Mouse (Mus musculus) hindbrain, embryonic 12.5 days (tissue): ENCODE results near the gene Ppp1r21. TPM values are rescaled to one million over a fixed set of nuclear protein-coding genes. Genes with fewer than 3 reads are reported as not detected.

Experiments used
- ATAC-seq: fragments of 200-750 bp; cut with Nextera tagmentation; 2 replicates; pipeline ENCODE4 v1.8.0; 2017; ENCODE audit warnings: moderate TSS enrichment; ENCODE audit not compliant: low FRiP score
- H3K27ac ChIP-seq: fragments of 300-500 bp; sonication (generic); 2 replicates; pipeline ENCODE4 v1.5.1; 2016; ENCODE audit warnings: mild to moderate bottlenecking
- H3K27me3 ChIP-seq: fragments of 300-500 bp; sonication (generic); 2 replicates; pipeline ENCODE4 v1.6.1; 2016; ENCODE audit warnings: mild to moderate bottlenecking
- H3K36me3 ChIP-seq: fragments of 300-500 bp; sonication (generic); 2 replicates; pipeline ENCODE4 v1.6.1; 2016; ENCODE audit warnings: mild to moderate bottlenecking
- H3K4me1 ChIP-seq: fragments of 300-500 bp; sonication (generic); 2 replicates; pipeline ENCODE4 v1.6.1; 2016
- H3K4me2 ChIP-seq: fragments of 300-500 bp; sonication (generic); replicated peaks from 2 replicates; pipeline ENCODE4 v1.6.1; 2016; ENCODE audit warnings: mild to moderate bottlenecking
- H3K4me3 ChIP-seq: fragments of 300-500 bp; sonication (generic); 2 replicates; pipeline ENCODE4 v1.5.1; 2016; ENCODE audit warnings: mild to moderate bottlenecking
- H3K9ac ChIP-seq: fragments of 300-500 bp; sonication (generic); 2 replicates; pipeline ENCODE4 v1.6.1; 2016; ENCODE audit warnings: mild to moderate bottlenecking, moderate library complexity
- H3K9me3 ChIP-seq: fragments of 300-500 bp; sonication (generic); replicated peaks from 2 replicates; pipeline ENCODE4 v1.6.1; 2016; ENCODE audit warnings: mild to moderate bottlenecking
- WGBS: fragments of 180-500 bp; shearing (Covaris S2); methylation state at CpG from one replicate; pipeline ENCODE4 v1.1.7; 2016; 5-methylcytosine and 5-hydroxymethylcytosine counted together
- polyA plus RNA-seq: library from polyadenylated mRNA; unstranded; fragments of >200 nt; fragmentation: Nextera tagmentation; extraction: Ambion mirVana; gene quantifications from 2 replicates; pipeline ENCODE4 v1.2.1, GENCODE M21; 2016

Ppp1r21 gene
- polyA plus RNA-seq, 1 experiment from 2014 or later = 25.9 TPM

DNA sequence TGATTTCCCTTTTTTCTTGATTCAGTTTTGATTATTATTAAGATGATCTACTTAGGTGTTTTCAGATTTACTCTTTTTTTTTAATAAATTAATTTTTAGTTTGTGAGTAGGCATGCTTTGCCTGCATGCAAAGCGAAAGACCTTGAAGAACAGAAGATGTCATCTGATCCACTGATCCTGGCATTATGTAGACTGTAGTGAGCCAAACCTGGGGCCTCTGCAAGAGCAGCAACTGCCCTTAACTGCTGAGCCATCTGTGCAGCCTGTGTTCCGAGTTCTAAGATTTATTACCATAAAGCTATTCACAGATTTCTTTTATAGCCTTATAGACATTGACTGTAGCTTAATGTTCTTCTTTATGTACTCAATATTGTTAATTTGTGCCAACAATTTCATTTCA is 76.1 kb downstream of the Ppp1r21 start:
- WGBS = 85% methylated on average over 2 of the region's 2 CpGs
- no peak for ATAC-seq
- H3K27me3 ChIP-seq = no peaks in the 10 kb centered on the region
- H3K9me3 ChIP-seq = no peaks in the 10 kb centered on the region
- H3K4me3 ChIP-seq = no peak overlapping the region
- H3K27ac ChIP-seq = no peak overlapping the region
- H3K36me3 ChIP-seq = no peaks in the 10 kb centered on the region
- no peaks in the 10 kb centered on the region for H3K4me1 ChIP-seq
- no peak overlapping the region for H3K4me2 ChIP-seq
- no peak overlapping the region for H3K9ac ChIP-seq

DNA sequence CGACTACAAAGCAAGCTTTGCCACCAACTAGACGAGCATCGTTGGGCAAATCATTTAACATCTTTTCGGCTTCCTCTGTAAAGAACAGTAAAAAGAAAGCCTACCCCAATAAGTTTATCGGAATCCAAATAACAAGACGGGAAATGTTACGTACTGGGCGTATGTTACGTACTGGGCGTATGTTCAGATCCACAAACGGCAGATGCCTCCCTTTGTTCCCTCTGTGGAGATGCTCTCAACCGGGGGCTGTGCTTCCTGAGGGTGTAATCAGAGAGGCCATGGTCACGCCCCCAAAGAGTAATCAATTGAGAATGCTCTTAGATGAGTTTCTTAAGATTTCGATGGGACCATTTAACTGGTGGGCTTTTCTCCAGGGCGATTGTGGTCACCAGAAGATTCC is 79.4 kb downstream of the Ppp1r21 start:
- H3K9ac ChIP-seq = no peak overlapping the region
- no peak for ATAC-seq
- H3K27ac ChIP-seq = no peak overlapping the region
- no peaks in the 10 kb centered on the region for H3K27me3 ChIP-seq
- no peaks in the 10 kb centered on the region for H3K36me3 ChIP-seq
- H3K4me2 ChIP-seq = no peak overlapping the region
- no peaks in the 10 kb centered on the region for H3K9me3 ChIP-seq
- no peaks in the 10 kb centered on the region for H3K4me1 ChIP-seq
- H3K4me3 ChIP-seq = no peak overlapping the region
- 82% methylated on average over 15 of the region's 15 CpGs for WGBS

DNA sequence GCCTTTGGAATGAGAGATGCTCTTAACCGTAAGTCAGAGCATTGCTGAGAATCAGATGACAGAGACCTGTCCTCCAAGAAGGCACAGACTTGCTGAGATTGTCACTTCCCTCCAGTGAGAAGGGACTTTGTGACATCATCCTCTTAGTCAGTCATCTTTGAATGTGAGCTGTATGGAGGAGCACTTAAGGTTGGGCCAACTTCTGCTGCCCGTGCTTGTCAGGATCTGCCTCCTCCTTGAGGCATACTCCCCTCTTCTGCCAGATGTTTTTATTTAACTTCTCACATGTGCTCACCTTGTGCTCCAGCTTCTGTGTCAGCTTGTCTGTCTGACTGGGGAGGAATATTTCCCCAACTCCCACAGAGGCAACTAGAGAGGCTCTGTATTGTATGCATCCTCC is 81.1 kb downstream of the Ppp1r21 start:
- H3K9me3 ChIP-seq = no peaks in the 10 kb centered on the region
- no peak overlapping the region for H3K9ac ChIP-seq
- H3K36me3 ChIP-seq = no peaks in the 10 kb centered on the region
- 64% methylated on average over 2 of the region's 2 CpGs for WGBS
- H3K4me2 ChIP-seq = no peak overlapping the region
- no peaks in the 10 kb centered on the region for H3K27me3 ChIP-seq
- no peak overlapping the region for H3K27ac ChIP-seq
- no peak overlapping the region for H3K4me3 ChIP-seq
- ATAC-seq = no peak
- H3K4me1 ChIP-seq = no peaks in the 10 kb centered on the region

DNA sequence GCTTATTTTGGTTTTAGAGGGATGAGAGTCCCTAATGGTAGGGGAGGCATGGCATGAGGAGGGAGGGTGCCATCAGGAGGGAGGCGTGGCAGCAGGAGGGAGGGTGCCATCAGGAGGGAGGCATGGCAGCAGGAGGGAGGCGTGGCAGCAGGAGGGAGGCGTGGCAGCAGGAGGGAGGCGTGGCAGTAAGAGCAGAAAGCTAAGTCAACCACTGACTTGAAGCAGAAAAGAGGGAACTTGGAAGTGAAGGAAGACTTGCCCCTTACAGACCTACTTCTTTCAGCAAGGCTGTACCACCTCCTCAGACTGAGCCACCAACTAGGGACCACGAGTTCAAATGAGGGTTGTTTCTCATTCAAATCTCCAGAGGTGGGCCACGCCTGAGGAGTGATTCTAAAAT is 83.3 kb downstream of the Ppp1r21 start:
- no peaks in the 10 kb centered on the region for H3K4me1 ChIP-seq
- H3K27ac ChIP-seq = no peak overlapping the region
- no peaks in the 10 kb centered on the region for H3K27me3 ChIP-seq
- no peak overlapping the region for H3K4me3 ChIP-seq
- H3K9me3 ChIP-seq = no peaks in the 10 kb centered on the region
- H3K36me3 ChIP-seq = no peaks in the 10 kb centered on the region
- WGBS = 55% methylated on average over 6 of the region's 6 CpGs
- no peak overlapping the region for H3K4me2 ChIP-seq
- no peak for ATAC-seq
- H3K9ac ChIP-seq = no peak overlapping the region

DNA sequence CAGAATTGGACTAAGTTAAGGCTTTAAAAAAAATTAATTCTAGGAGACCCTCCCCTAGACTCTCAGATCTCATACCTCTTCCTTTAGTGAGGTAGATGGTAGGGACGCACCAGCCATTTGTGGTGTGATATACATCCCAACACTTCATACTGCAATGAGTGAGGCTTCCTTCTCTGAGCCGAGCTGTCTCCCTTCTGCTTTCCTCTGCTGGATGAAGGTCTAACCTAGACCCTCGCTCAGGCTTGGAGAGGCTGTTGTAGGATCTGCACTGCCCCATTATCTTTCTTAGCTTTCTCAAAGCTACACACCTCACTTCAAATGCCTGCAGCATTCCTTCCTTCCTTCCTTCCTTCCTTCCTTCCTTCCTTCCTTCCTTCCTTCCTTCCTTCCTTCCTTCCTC is 83.8 kb downstream of the Ppp1r21 start:
- Histone ChIP-seq H3K4me3 (no peak overlapping the region), H3K27me3 (no peaks in the 10 kb centered on the region), H3K4me2 (no peak overlapping the region), H3K9me3 (no peaks in the 10 kb centered on the region), H3K9ac (no peak overlapping the region), H3K27ac (no peak overlapping the region), H3K4me1 (no peaks in the 10 kb centered on the region), H3K36me3 (no peaks in the 10 kb centered on the region)
- 94% methylated on average over 3 of the region's 3 CpGs for WGBS
- ATAC-seq = no peak

DNA sequence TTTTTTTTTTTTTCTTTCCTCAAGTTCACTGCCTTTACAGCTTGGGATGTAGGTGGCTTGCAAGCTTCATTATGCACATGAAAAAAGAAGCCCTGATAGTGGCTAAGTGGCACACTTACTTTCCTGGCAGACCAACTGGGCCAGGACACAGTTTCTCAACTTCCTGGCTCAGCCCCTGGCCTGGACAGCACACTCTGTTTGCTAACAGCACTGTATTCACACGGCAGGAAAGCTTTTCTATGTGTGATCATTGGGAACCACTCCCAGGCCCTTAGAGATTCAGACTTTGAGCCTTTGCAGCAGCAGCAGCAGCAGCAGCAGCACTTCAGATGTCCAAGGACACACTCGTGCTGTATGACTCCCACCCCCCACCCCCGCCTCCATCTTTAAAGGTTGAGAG is 84.3 kb downstream of the Ppp1r21 start:
- WGBS = 70% methylated on average over 3 of the region's 3 CpGs
- no peak for ATAC-seq
- H3K9me3 ChIP-seq = no peaks in the 10 kb centered on the region
- H3K36me3 ChIP-seq = no peaks in the 10 kb centered on the region
- no peaks in the 10 kb centered on the region for H3K4me1 ChIP-seq
- H3K4me3 ChIP-seq = no peak overlapping the region
- H3K27me3 ChIP-seq = no peaks in the 10 kb centered on the region
- H3K9ac ChIP-seq = no peak overlapping the region
- no peak overlapping the region for H3K4me2 ChIP-seq
- H3K27ac ChIP-seq = no peak overlapping the region

DNA sequence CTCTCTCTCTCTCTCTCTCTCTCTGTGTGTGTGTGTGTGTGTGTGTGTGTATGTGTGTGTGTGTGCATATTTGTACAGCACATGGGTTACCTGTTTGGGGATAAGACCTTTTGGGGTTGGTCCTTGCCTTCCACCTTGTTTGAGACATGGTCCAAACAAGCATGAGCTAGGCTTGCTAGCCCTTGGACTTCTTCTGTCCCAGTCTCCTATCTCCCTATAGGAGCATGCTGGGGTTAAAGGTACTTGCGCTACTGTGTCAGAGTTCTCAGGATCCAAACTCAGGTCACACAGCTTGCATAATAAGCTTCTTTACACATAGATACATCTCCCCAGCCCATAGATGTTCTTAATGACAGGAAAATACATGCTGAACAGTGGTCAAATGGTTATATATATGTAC is 84.8 kb downstream of the Ppp1r21 start:
- no peaks in the 10 kb centered on the region for H3K4me1 ChIP-seq
- ATAC-seq = no peak
- no peaks in the 10 kb centered on the region for H3K36me3 ChIP-seq
- H3K27ac ChIP-seq = no peak overlapping the region
- WGBS = 93% methylated on average over 1 of the region's 1 CpGs
- no peaks in the 10 kb centered on the region for H3K27me3 ChIP-seq
- H3K4me2 ChIP-seq = no peak overlapping the region
- H3K4me3 ChIP-seq = no peak overlapping the region
- H3K9me3 ChIP-seq = no peaks in the 10 kb centered on the region
- H3K9ac ChIP-seq = no peak overlapping the region

DNA sequence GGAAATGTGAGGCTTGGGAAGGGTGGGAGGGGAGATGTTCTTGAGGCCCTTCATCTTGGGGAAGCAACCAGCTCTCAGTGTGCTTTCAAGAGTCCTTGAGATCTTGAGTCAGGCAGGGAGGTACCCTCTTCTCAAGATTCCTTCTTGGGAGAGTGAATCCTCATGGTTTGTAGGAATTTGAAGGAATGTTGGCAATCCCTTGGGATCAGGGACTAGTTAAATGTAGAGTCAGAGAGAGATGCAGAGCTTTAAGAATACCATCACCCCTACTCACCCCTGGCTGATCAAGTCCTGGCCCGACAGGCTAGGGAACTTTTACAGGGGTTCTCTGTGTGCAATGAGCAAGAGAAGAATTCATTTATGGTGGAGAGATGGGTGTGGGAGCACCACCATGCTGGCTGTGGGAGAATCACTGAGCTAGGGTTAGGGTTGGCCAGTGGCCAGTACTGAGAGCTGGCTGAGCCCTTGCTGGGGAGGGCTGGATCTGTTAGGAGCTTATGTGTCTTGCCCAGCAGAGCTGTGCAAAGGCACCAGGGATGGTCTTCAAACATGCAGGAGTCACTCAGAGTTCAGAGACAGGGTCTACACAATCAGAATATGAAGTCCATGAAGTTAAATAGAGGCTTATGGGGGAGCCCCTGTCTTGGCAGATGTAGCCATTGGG is 85.7 kb downstream of the Ppp1r21 start:
- Histone ChIP-seq H3K9ac (no peak overlapping the region), H3K4me1 (no peaks in the 10 kb centered on the region), H3K27ac (no peak overlapping the region), H3K36me3 (no peaks in the 10 kb centered on the region), H3K27me3 (no peaks in the 10 kb centered on the region), H3K9me3 (no peaks in the 10 kb centered on the region), H3K4me2 (no peak overlapping the region), H3K4me3 (no peak overlapping the region)
- 88% methylated on average over 1 of the region's 1 CpGs for WGBS
- ATAC-seq = no peak

DNA sequence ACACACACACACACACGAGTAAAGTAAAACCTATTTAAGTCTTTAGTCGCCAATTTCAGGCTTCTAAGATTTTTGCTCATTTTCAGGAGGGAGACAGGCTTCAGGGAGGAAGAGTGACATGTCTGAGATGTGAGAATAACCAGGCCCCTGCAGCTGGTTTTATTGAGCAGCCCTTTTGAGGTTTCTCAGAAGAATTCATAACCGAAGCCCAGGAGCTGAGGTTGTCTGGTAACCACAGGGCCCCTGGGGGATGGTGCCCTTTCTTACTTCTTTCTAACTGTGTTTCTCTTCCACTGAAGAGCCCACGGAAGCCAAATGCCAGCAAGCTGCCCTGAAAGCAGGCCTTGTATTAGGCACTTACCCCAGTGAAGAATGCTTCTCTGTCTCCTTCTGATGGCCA is 91.0 kb downstream of the Ppp1r21 start:
- Histone ChIP-seq H3K9me3 (no peaks in the 10 kb centered on the region), H3K4me2 (no peak overlapping the region), H3K27ac (no peak overlapping the region), H3K4me3 (no peak overlapping the region), H3K27me3 (no peaks in the 10 kb centered on the region), H3K4me1 (peaks cover 3% of the 10 kb centered on the region; the same call in 1 of the 2 replicates), H3K9ac (no peak overlapping the region), H3K36me3 (no peaks in the 10 kb centered on the region)
- ATAC-seq = no peak
- WGBS = 77% methylated on average over 4 of the region's 4 CpGs

DNA sequence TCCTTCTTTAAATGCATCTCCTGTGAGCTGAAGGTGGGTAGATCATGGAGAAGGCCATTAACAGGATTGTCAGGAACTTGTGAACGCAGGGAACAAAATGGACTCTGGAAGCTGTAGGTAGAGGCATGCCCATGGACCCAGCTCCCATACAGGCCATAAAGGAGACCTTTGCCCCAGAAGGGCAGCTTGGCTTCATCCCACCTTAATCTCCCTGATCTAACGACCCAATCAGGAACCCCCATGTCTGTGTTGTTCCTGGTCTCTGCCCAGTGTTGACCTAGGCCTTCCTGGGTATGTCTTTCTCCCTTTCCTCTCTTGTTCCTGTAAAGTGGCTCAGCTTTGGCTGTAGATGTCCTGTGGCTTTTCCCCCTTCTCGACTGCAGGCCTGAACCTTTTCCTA is 91.5 kb downstream of the Ppp1r21 start:
- H3K9ac ChIP-seq = no peak overlapping the region
- no peak overlapping the region for H3K4me3 ChIP-seq
- H3K9me3 ChIP-seq = no peaks in the 10 kb centered on the region
- H3K27me3 ChIP-seq = no peaks in the 10 kb centered on the region
- ATAC-seq = no peak
- no peak overlapping the region for H3K27ac ChIP-seq
- WGBS = 87% methylated on average over 3 of the region's 3 CpGs
- H3K36me3 ChIP-seq = no peaks in the 10 kb centered on the region
- H3K4me2 ChIP-seq = no peak overlapping the region
- H3K4me1 ChIP-seq = peaks cover 7% of the 10 kb centered on the region; the same call in 1 of the 2 replicates

DNA sequence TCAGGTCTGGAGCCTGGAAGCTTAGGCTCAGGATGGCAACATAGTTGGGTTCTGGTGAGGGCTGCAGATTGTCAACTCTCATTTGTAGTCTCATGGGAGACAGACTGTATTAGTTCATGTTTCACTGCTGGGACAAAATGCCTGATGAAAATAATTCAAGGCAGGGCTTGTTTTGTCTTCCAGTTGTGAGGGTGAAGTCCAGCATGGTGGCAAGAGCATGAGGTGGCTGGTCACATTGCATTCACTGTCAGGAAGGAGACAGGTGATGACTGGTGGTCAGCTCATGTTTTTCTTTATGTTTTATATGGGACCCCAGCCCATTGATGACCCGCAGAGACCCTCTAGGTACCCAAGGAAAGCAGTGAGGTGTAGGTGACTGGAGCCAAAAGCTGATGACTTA is 92.8 kb downstream of the Ppp1r21 start:
- ATAC-seq = no peak
- 83% methylated on average over 1 of the region's 1 CpGs for WGBS

DNA sequence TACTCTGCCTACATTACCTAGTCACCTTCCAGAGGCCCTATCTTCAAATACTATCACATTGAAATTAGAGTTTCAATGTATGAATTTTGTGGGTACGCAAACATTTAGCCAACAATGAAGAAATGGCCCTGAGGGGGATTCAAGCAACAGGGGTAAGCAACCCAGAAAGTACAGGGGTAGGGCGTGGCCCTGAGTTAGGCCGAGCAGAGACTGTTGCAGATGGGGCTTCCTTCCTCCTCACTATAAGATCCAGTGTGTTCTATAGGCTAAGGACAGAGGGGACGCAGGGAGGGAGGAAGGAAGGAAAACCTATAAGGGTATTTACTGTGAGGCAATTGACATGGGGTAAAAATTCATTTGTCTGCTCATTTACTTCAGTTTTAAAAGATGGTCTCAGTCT is 94.5 kb downstream of the Ppp1r21 start:
- H3K36me3 ChIP-seq = no peaks in the 10 kb centered on the region
- no peak overlapping the region for H3K27ac ChIP-seq
- no peak for ATAC-seq
- WGBS = 89% methylated on average over 4 of the region's 4 CpGs
- H3K27me3 ChIP-seq = no peaks in the 10 kb centered on the region
- peaks cover 20% of the 10 kb centered on the region for H3K4me1 ChIP-seq
- no peaks in the 10 kb centered on the region for H3K9me3 ChIP-seq
- no peak overlapping the region for H3K4me3 ChIP-seq
- no peak overlapping the region for H3K9ac ChIP-seq
- H3K4me2 ChIP-seq = no peak overlapping the region

More for the DNA sequence above, 92.8 kb downstream of the Ppp1r21 start:
- no peak overlapping the region for H3K27ac ChIP-seq
- peaks cover 14% of the 10 kb centered on the region; the same call in 1 of the 2 replicates for H3K4me1 ChIP-seq
- no peak overlapping the region for H3K9ac ChIP-seq
- no peaks in the 10 kb centered on the region for H3K9me3 ChIP-seq
- no peak overlapping the region for H3K4me3 ChIP-seq
- no peaks in the 10 kb centered on the region for H3K36me3 ChIP-seq
- H3K4me2 ChIP-seq = no peak overlapping the region
- H3K27me3 ChIP-seq = no peaks in the 10 kb centered on the region

DNA sequence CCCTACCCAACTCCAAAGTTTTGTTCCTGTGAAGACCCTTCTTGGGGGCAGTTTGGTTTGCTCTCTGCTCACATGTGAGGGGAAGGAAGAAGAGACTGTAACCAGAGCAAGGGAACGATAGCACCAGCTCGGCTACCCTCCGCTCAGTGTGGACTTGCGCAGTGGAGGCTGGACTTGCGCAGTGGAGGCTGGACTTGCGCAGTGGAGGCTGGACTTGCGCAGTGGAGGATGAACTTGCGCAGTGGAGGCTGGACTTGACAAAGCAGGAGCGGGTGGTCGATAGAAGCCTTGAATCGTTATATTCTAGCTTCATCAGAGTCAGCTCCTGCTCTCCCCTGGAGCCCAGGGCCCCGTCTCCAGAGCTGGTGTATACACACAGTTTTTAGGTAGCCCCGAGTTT is 95.4 kb downstream of the Ppp1r21 start:
- Histone ChIP-seq H3K27ac (no peak overlapping the region), H3K9ac (no peak overlapping the region)

More for the DNA sequence above, 95.4 kb downstream of the Ppp1r21 start:
- 88% methylated on average over 13 of the region's 13 CpGs for WGBS
- H3K4me2 ChIP-seq = no peak overlapping the region
- no peaks in the 10 kb centered on the region for H3K36me3 ChIP-seq
- peaks cover 30% of the 10 kb centered on the region for H3K4me1 ChIP-seq
- H3K27me3 ChIP-seq = no peaks in the 10 kb centered on the region
- H3K4me3 ChIP-seq = no peak overlapping the region
- ATAC-seq = no peak
- no peaks in the 10 kb centered on the region for H3K9me3 ChIP-seq
